Mouse (Mus musculus): ENCODE measurements around the gene Sox9. TPM values are rescaled to one million over a fixed set of nuclear protein-coding genes. Genes with fewer than 3 reads are reported as not detected.
A peak's percentile ranks its signal among the peaks of the same experiment; 100 is the strongest.

The Sox9 gene
- 45.5 and 62.2 TPM in 2 replicates for polyA plus RNA-seq (2014; fragmentation: Nextera tagmentation; extraction: Ambion mirVana)

GRCm38 (mm10) chr11:112781994-112782356 lies at the start of gene Sox9:
Sox9 (plus strand) TSS chr11:112782224.
- peak; percentile 92 for DNase-seq
- Histone ChIP-seq H3K36me3 (ENCODE audit: control insufficient read depth, insufficient read depth, low read length) (no peaks in the 10 kb centered on the region), H3K4me1 (ENCODE audit: control insufficient read depth, insufficient read depth, low read length) (peaks cover 24% of the 10 kb centered on the region; the same call in 1 of the 2 replicates), H3K4me3 (replicated peaks; ENCODE audit: low read depth, low read length) (peak within 1 kb of the TSS; percentile 60), H3K9ac (replicated peaks; ENCODE audit: low read length) (peak within 1 kb of the TSS; percentile 72), H3K27me3 (ENCODE audit: control insufficient read depth, insufficient read depth, low read length) (peaks cover 10% of the 10 kb centered on the region; the same call in 1 of the 2 replicates), H3K9me3 (ENCODE audit: control insufficient read depth, low read length) (no peaks in the 10 kb centered on the region), H3K4me2 (ENCODE audit: low read length) (peak within 1 kb of the TSS; percentile 97), H3K27ac (replicated peaks; ENCODE audit: low read depth, low read length) (peak within 1 kb of the TSS; percentile 78)
- ATAC-seq (ENCODE audit: low FRiP score, low TSS enrichment): peak; percentile 86
- WGBS: under 1% methylated on average over 15 of the region's 15 CpGs

- H3K27me3 ChIP-seq (ENCODE audit: control insufficient read depth, insufficient read depth, low read length): no peaks in the 10 kb centered on the region
- DNase-seq (no peak), ATAC-seq (ENCODE audit: low FRiP score, low TSS enrichment) (no peak)
- H3K9ac ChIP-seq (replicated peaks; ENCODE audit: low read length): no peak overlapping the region
- H3K4me3 ChIP-seq (replicated peaks; ENCODE audit: low read depth, low read length): no peak overlapping the region
- H3K4me1 ChIP-seq (ENCODE audit: control insufficient read depth, insufficient read depth, low read length): no peaks in the 10 kb centered on the region
- no peak overlapping the region for H3K4me2 ChIP-seq (ENCODE audit: low read length)
- H3K9me3 ChIP-seq (ENCODE audit: control insufficient read depth, low read length): no peaks in the 10 kb centered on the region
- no peak overlapping the region for H3K27ac ChIP-seq (replicated peaks; ENCODE audit: low read depth, low read length)
- no peaks in the 10 kb centered on the region for H3K36me3 ChIP-seq (ENCODE audit: control insufficient read depth, insufficient read depth, low read length)
- WGBS: 83% methylated on average over 7 of the region's 7 CpGs
Measured at GRCm38 (mm10) chr11:112732401-112732800, 49.6 kb upstream of the Sox9 start.

- no peak for DNase-seq
- no peaks in the 10 kb centered on the region for H3K27me3 ChIP-seq (ENCODE audit: control insufficient read depth, insufficient read depth, low read length)
- H3K36me3 ChIP-seq (ENCODE audit: control insufficient read depth, insufficient read depth, low read length): no peaks in the 10 kb centered on the region
- H3K4me1 ChIP-seq (ENCODE audit: control insufficient read depth, insufficient read depth, low read length): no peaks in the 10 kb centered on the region
- H3K27ac ChIP-seq (replicated peaks; ENCODE audit: low read depth, low read length): no peak overlapping the region
- H3K4me3 ChIP-seq (replicated peaks; ENCODE audit: low read depth, low read length): no peak overlapping the region
- H3K9me3 ChIP-seq (ENCODE audit: control insufficient read depth, low read length): no peaks in the 10 kb centered on the region
- no peak overlapping the region for H3K4me2 ChIP-seq (ENCODE audit: low read length)
- no peak for ATAC-seq (ENCODE audit: low FRiP score, low TSS enrichment)
- H3K9ac ChIP-seq (replicated peaks; ENCODE audit: low read length): no peak overlapping the region
- WGBS: 78% methylated on average over 5 of the region's 5 CpGs
Measured at GRCm38 (mm10) chr11:112737071-112737470, 45.0 kb upstream of the Sox9 start.

- ATAC-seq (ENCODE audit: low FRiP score, low TSS enrichment): no peak
- no peaks in the 10 kb centered on the region for H3K27me3 ChIP-seq (ENCODE audit: control insufficient read depth, insufficient read depth, low read length)
Measured at GRCm38 (mm10) chr11:112739681-112740080, 42.3 kb upstream of the Sox9 start.

GRCm38 (mm10) chr11:112756516-112756915 lies 25.5 kb upstream of the Sox9 start:
- H3K27me3 ChIP-seq (ENCODE audit: control insufficient read depth, insufficient read depth, low read length): no peaks in the 10 kb centered on the region
- H3K9me3 ChIP-seq (ENCODE audit: control insufficient read depth, low read length): no peaks in the 10 kb centered on the region
- no peak overlapping the region for H3K27ac ChIP-seq (replicated peaks; ENCODE audit: low read depth, low read length)
- 6% methylated on average over 4 of the region's 4 CpGs for WGBS
- H3K36me3 ChIP-seq (ENCODE audit: control insufficient read depth, insufficient read depth, low read length): no peaks in the 10 kb centered on the region
- no peak for DNase-seq
- H3K4me3 ChIP-seq (replicated peaks; ENCODE audit: low read depth, low read length): no peak overlapping the region
- no peak overlapping the region for H3K4me2 ChIP-seq (ENCODE audit: low read length)
- no peaks in the 10 kb centered on the region for H3K4me1 ChIP-seq (ENCODE audit: control insufficient read depth, insufficient read depth, low read length)
- ATAC-seq (ENCODE audit: low FRiP score, low TSS enrichment): no peak
- no peak overlapping the region for H3K9ac ChIP-seq (replicated peaks; ENCODE audit: low read length)

More at GRCm38 (mm10) chr11:112739681-112740080, 42.3 kb upstream of the Sox9 start:
- Histone ChIP-seq H3K4me1 (ENCODE audit: control insufficient read depth, insufficient read depth, low read length) (no peaks in the 10 kb centered on the region), H3K4me2 (ENCODE audit: low read length) (no peak overlapping the region), H3K36me3 (ENCODE audit: control insufficient read depth, insufficient read depth, low read length) (no peaks in the 10 kb centered on the region), H3K9ac (replicated peaks; ENCODE audit: low read length) (no peak overlapping the region), H3K4me3 (replicated peaks; ENCODE audit: low read depth, low read length) (no peak overlapping the region), H3K9me3 (ENCODE audit: control insufficient read depth, low read length) (no peaks in the 10 kb centered on the region), H3K27ac (replicated peaks; ENCODE audit: low read depth, low read length) (no peak overlapping the region)
- no peak for DNase-seq
- 100% methylated on average over 1 of the region's 1 CpGs for WGBS

GRCm38 (mm10) chr11:112758056-112758455 lies 24.0 kb upstream of the Sox9 start:
- H3K4me3 ChIP-seq (replicated peaks; ENCODE audit: low read depth, low read length): no peak overlapping the region
- no peak overlapping the region for H3K27ac ChIP-seq (replicated peaks; ENCODE audit: low read depth, low read length)
- 73% methylated on average over 9 of the region's 9 CpGs for WGBS
- H3K4me2 ChIP-seq (ENCODE audit: low read length): no peak overlapping the region
- no peak for DNase-seq
- no peaks in the 10 kb centered on the region for H3K36me3 ChIP-seq (ENCODE audit: control insufficient read depth, insufficient read depth, low read length)
- H3K9me3 ChIP-seq (ENCODE audit: control insufficient read depth, low read length): no peaks in the 10 kb centered on the region
- no peak overlapping the region for H3K9ac ChIP-seq (replicated peaks; ENCODE audit: low read length)
- H3K4me1 ChIP-seq (ENCODE audit: control insufficient read depth, insufficient read depth, low read length): no peaks in the 10 kb centered on the region
- ATAC-seq (ENCODE audit: low FRiP score, low TSS enrichment): no peak
- no peaks in the 10 kb centered on the region for H3K27me3 ChIP-seq (ENCODE audit: control insufficient read depth, insufficient read depth, low read length)

GRCm38 (mm10) chr11:112766956-112767355 lies 15.1 kb upstream of the Sox9 start:
- ATAC-seq (ENCODE audit: low FRiP score, low TSS enrichment): no peak
- H3K4me1 ChIP-seq (ENCODE audit: control insufficient read depth, insufficient read depth, low read length): no peaks in the 10 kb centered on the region
- no peak overlapping the region for H3K4me2 ChIP-seq (ENCODE audit: low read length)
- no peaks in the 10 kb centered on the region for H3K36me3 ChIP-seq (ENCODE audit: control insufficient read depth, insufficient read depth, low read length)
- H3K9me3 ChIP-seq (ENCODE audit: control insufficient read depth, low read length): no peaks in the 10 kb centered on the region
- WGBS: 87% methylated on average over 4 of the region's 4 CpGs
- H3K4me3 ChIP-seq (replicated peaks; ENCODE audit: low read depth, low read length): no peak overlapping the region
- no peak overlapping the region for H3K9ac ChIP-seq (replicated peaks; ENCODE audit: low read length)
- DNase-seq: no peak
- no peaks in the 10 kb centered on the region for H3K27me3 ChIP-seq (ENCODE audit: control insufficient read depth, insufficient read depth, low read length)
- H3K27ac ChIP-seq (replicated peaks; ENCODE audit: low read depth, low read length): no peak overlapping the region

- 88% methylated on average over 15 of the region's 15 CpGs for WGBS
- no peak overlapping the region for H3K4me2 ChIP-seq (ENCODE audit: low read length)
- DNase-seq (no peak), ATAC-seq (ENCODE audit: low FRiP score, low TSS enrichment) (no peak)
- no peak overlapping the region for H3K9ac ChIP-seq (replicated peaks; ENCODE audit: low read length)
- H3K9me3 ChIP-seq (ENCODE audit: control insufficient read depth, low read length): no peaks in the 10 kb centered on the region
- H3K4me1 ChIP-seq (ENCODE audit: control insufficient read depth, insufficient read depth, low read length): no peaks in the 10 kb centered on the region
- no peak overlapping the region for H3K4me3 ChIP-seq (replicated peaks; ENCODE audit: low read depth, low read length)
- no peaks in the 10 kb centered on the region for H3K27me3 ChIP-seq (ENCODE audit: control insufficient read depth, insufficient read depth, low read length)
- no peaks in the 10 kb centered on the region for H3K36me3 ChIP-seq (ENCODE audit: control insufficient read depth, insufficient read depth, low read length)
- H3K27ac ChIP-seq (replicated peaks; ENCODE audit: low read depth, low read length): no peak overlapping the region
Measured at GRCm38 (mm10) chr11:112767531-112768041, 14.4 kb upstream of the Sox9 start.

GRCm38 (mm10) chr11:112772791-112773355 lies 9.2 kb upstream of the Sox9 start:
- Histone ChIP-seq H3K4me1 (ENCODE audit: control insufficient read depth, insufficient read depth, low read length) (0 out of 2 replicates have a peak, but pooled peaks cover 4% of the 10 kb centered on the region), H3K4me3 (replicated peaks; ENCODE audit: low read depth, low read length) (no peak overlapping the region), H3K9ac (replicated peaks; ENCODE audit: low read length) (no peak overlapping the region; the same call in 1 of the 2 replicates), H3K27ac (replicated peaks; ENCODE audit: low read depth, low read length) (no peak overlapping the region), H3K36me3 (ENCODE audit: control insufficient read depth, insufficient read depth, low read length) (no peaks in the 10 kb centered on the region), H3K4me2 (ENCODE audit: low read length) (no peak overlapping the region), H3K9me3 (ENCODE audit: control insufficient read depth, low read length) (no peaks in the 10 kb centered on the region), H3K27me3 (ENCODE audit: control insufficient read depth, insufficient read depth, low read length) (peaks cover 11% of the 10 kb centered on the region; the same call in 1 of the 2 replicates)
- 50% methylated on average over 11 of the region's 11 CpGs for WGBS
- DNase-seq (no peak), ATAC-seq (ENCODE audit: low FRiP score, low TSS enrichment) (no peak)
